Mouse (Mus musculus) lung, adult 2 months (tissue): Measurements from ENCODE around the gene St13. TPM values are rescaled to one million over a fixed set of nuclear protein-coding genes. Genes with fewer than 3 reads are reported as not detected.

ENCODE experiments used
- DNase-seq: peaks from one replicate; pipeline ENCODE4 v3.0.0; 2022
- H3K4me1 ChIP-seq: fragments of 200-500 bp; 2 replicates; pipeline ENCODE4 v1.6.1; 2011; ENCODE audit warnings: low read length; ENCODE audit not compliant: control insufficient read depth, insufficient read depth
- H3K4me3 ChIP-seq: fragments of 200-500 bp; replicated peaks from 2 replicates; pipeline ENCODE3; 2011; ENCODE audit warnings: low read depth, mild to moderate bottlenecking, control low read depth, low read length; ENCODE audit errors: extremely low read depth
- CTCF ChIP-seq: fragments of 200-500 bp; IDR thresholded peaks from 2 replicates; pipeline ENCODE4 v1.5.1; 2011; ENCODE audit warnings: mild to moderate bottlenecking, low read length, control low read depth; ENCODE audit not compliant: insufficient read depth
- POLR2A ChIP-seq: fragments of 200-500 bp; IDR thresholded peaks from 2 replicates; pipeline ENCODE4 v1.6.1; 2011; ENCODE audit warnings: low read depth, mild to moderate bottlenecking, control low read depth, low read length, borderline replicate concordance; ENCODE audit errors: extremely low read depth
- WGBS: fragments of 180-500 bp; shearing (Covaris S2); methylation state at CpG from one replicate; pipeline ENCODE4 v1.1.7; 2018; 5-methylcytosine and 5-hydroxymethylcytosine counted together
- polyA plus RNA-seq: library from polyadenylated mRNA; depleted of rRNA; stranded (reverse); fragments of >200 nt; gene quantifications from 2 replicates; pipeline ENCODE4 v1.2.3, GENCODE M21; 2012; rRNA removed

Gene St13
- polyA plus RNA-seq, 1 experiment: 16.4 TPM

- 38% methylated on average over 5 of the region's 5 CpGs for WGBS
- DNase-seq: no peak
- no peak overlapping the region for H3K4me3 ChIP-seq
- TF ChIP-seq CTCF: no peak
- TF ChIP-seq POLR2A: no peak
- H3K4me1 ChIP-seq: peaks cover 18% of the 10 kb centered on the region
These were observed 70.0 kb downstream of the St13 start for GRCm38 (mm10) chr15:81329721-81330369.

GRCm38 (mm10) chr15:81327501-81327900 lies 72.4 kb downstream of the St13 start:
- WGBS: 90% methylated on average over 7 of the region's 7 CpGs
- Histone ChIP-seq H3K4me1 (peaks cover 18% of the 10 kb centered on the region), H3K4me3 (no peak overlapping the region)
- no peak for TF ChIP-seq POLR2A
- no peak for TF ChIP-seq CTCF
- DNase-seq: no peak

GRCm38 (mm10) chr15:81324979-81325378 lies 74.9 kb downstream of the St13 start:
- DNase-seq: no peak
- TF ChIP-seq POLR2A (no peak), CTCF (no peak)
- Histone ChIP-seq H3K4me3 (no peak overlapping the region), H3K4me1 (peaks cover 10% of the 10 kb centered on the region)
- 56% methylated on average over 4 of the region's 4 CpGs for WGBS

GRCm38 (mm10) chr15:81320137-81320536 lies 79.7 kb downstream of the St13 start:
- Histone ChIP-seq H3K4me3 (no peak overlapping the region), H3K4me1 (no peaks in the 10 kb centered on the region)
- TF ChIP-seq POLR2A (no peak), CTCF (no peak)
- no peak for DNase-seq
- 88% methylated on average over 3 of the region's 3 CpGs for WGBS

GRCm38 (mm10) chr15:81319462-81319861 lies 80.4 kb downstream of the St13 start:
- no peak for TF ChIP-seq CTCF
- TF ChIP-seq POLR2A: no peak
- 96% methylated on average over 9 of the region's 9 CpGs for WGBS
- H3K4me1 ChIP-seq: no peaks in the 10 kb centered on the region
- DNase-seq: no peak
- no peak overlapping the region for H3K4me3 ChIP-seq

GRCm38 (mm10) chr15:81313928-81314327 lies 85.9 kb downstream of the St13 start:
- 83% methylated on average over 3 of the region's 3 CpGs for WGBS
- no peak overlapping the region for H3K4me3 ChIP-seq
- no peaks in the 10 kb centered on the region for H3K4me1 ChIP-seq
- no peak for TF ChIP-seq POLR2A
- TF ChIP-seq CTCF: no peak
- no peak for DNase-seq

Other genes starting within 250 kb of the St13 start
- 32.8 and 39.0 TPM in 2 replicates for gene Mrtfa, start 209.3 kb downstream of the St13 start, polyA plus RNA-seq
- 1.0 and 1.4 TPM in 2 replicates for gene Mchr1, start 164.6 kb downstream of the St13 start, polyA plus RNA-seq
- gene Slc25a17, start 39.3 kb downstream of the St13 start, polyA plus RNA-seq: 25.9 and 44.2 TPM in 2 replicates
- 6.8 and 7.2 TPM in 2 replicates for gene Xpnpep3, start 61 bp upstream of the St13 start, polyA plus RNA-seq
- gene Dnajb7, start 8.2 kb upstream of the St13 start, polyA plus RNA-seq: not detected in 2 replicates
- gene Rbx1, start 66.2 kb upstream of the St13 start, polyA plus RNA-seq: 55.5 and 85.0 TPM in 2 replicates
- gene Ep300, start 185.3 kb upstream of the St13 start, polyA plus RNA-seq: 26.4 and 32.4 TPM in 2 replicates